Mouse (Mus musculus) hindbrain, postnatal 0 days (tissue): ENCODE results near the gene Ddr2. TPM values are rescaled to one million over a fixed set of nuclear protein-coding genes. Genes with fewer than 3 reads are reported as not detected.

Experiments
- ATAC-seq: fragments of 200-750 bp; cut with Nextera tagmentation; 2 replicates; pipeline ENCODE4 v1.8.0; 2017; ENCODE audit warnings: mild to moderate bottlenecking, moderate TSS enrichment, moderate library complexity
- DNase-seq: peaks from one replicate; pipeline ENCODE4 v3.0.0-alpha.2; 2015; ENCODE audit warnings: low spot score
- H3K27ac ChIP-seq: fragments of 300-500 bp; sonication (generic); 2 replicates; pipeline ENCODE4 v1.5.1; 2014; ENCODE audit warnings: mild to moderate bottlenecking
- H3K27me3 ChIP-seq: fragments of 300-500 bp; sonication (generic); 2 replicates; pipeline ENCODE4 v1.6.1; 2014; ENCODE audit warnings: low read length, mixed read lengths; ENCODE audit not compliant: insufficient read depth
- H3K36me3 ChIP-seq: fragments of 300-500 bp; sonication (generic); 2 replicates; pipeline ENCODE4 v1.6.1; 2014; ENCODE audit warnings: low read length, mixed read lengths; ENCODE audit not compliant: insufficient read depth
- H3K4me1 ChIP-seq: fragments of 300-500 bp; sonication (generic); 2 replicates; pipeline ENCODE4 v1.6.1; 2014; ENCODE audit warnings: antibody characterized with exemption, low read length, mixed read lengths; ENCODE audit not compliant: insufficient read depth
- H3K4me2 ChIP-seq: fragments of 300-500 bp; sonication (generic); 2 replicates; pipeline ENCODE4 v1.6.1; 2014; ENCODE audit warnings: low read depth, mild to moderate bottlenecking, low read length, moderate library complexity, mixed read lengths
- H3K4me3 ChIP-seq: fragments of 300-500 bp; sonication (generic); 2 replicates; pipeline ENCODE4 v1.5.1; 2014; ENCODE audit warnings: low read length
- H3K9ac ChIP-seq: fragments of 300-500 bp; sonication (generic); replicated peaks from 2 replicates; pipeline ENCODE4 v1.6.1; 2014; ENCODE audit warnings: mild to moderate bottlenecking, low read length, moderate library complexity, mixed read lengths
- H3K9me3 ChIP-seq: fragments of 300-500 bp; sonication (generic); 2 replicates; pipeline ENCODE4 v1.6.1; 2016; ENCODE audit warnings: low read length, mixed read lengths
- CTCF ChIP-seq: IDR thresholded peaks from 2 replicates; pipeline ENCODE4 v1.5.1; 2016; ENCODE audit warnings: antibody characterized with exemption, control low read depth, low read depth
- WGBS: fragments of 180-500 bp; shearing (Covaris S2); extraction: QIAGEN DNeasy Blood & Tissue Kit; methylation state at CpG from one replicate; pipeline ENCODE4 v1.1.7; 2014; 5-methylcytosine and 5-hydroxymethylcytosine counted together
- polyA plus RNA-seq: library from polyadenylated mRNA; unstranded; fragments of >200 nt; fragmentation: Nextera tagmentation; extraction: Ambion mirVana; gene quantifications from 2 replicates; pipeline ENCODE4 v1.2.1, GENCODE M21; 2015
- total RNA-seq: library from RNA; depleted of rRNA; stranded (reverse); fragments of >200 nt; gene quantifications from 2 replicates; pipeline ENCODE4 v1.2.3, GENCODE M21; 2014

Gene Ddr2
- total and polyA plus RNA-seq, 2 experiments from 2014 or later, result 8.5 to 9.6 TPM

DNA sequence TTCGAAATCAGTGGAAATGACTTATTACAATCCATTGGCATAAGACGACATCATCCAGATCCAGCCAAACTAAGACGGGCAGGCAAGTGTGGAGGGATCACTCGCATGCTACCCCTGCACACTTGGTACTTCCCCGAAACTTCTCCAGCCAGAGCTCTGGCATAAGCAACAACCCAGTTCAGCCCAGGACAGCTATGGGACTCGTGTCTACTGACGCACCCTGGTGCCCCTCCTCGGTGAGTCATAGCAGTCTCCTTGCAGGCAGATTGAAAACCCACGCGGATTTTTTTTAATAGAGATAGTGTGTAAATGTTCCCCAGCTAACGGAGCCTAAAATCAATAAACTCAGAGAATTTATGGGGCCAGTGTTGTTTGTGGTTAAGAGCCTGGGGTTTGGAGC lies 52.5 kb downstream of the Ddr2 start:
- no peak overlapping the region for H3K27ac ChIP-seq
- no peaks in the 10 kb centered on the region for H3K4me1 ChIP-seq
- no peak for TF ChIP-seq CTCF
- H3K9me3 ChIP-seq, result no peaks in the 10 kb centered on the region
- H3K36me3 ChIP-seq, result no peaks in the 10 kb centered on the region
- H3K9ac ChIP-seq, result no peak overlapping the region
- DNase-seq (no peak), ATAC-seq (no peak)
- H3K4me3 ChIP-seq, result no peak overlapping the region
- no peaks in the 10 kb centered on the region for H3K27me3 ChIP-seq
- H3K4me2 ChIP-seq, result no peak overlapping the region
- 90% methylated on average over 11 of the region's 11 CpGs for WGBS

- 90% methylated on average over 7 of the region's 7 CpGs for WGBS
- TF ChIP-seq CTCF, result no peak
Observed at GRCm38 (mm10) chr1:170057607-170058006, 53.0 kb downstream of the Ddr2 start.

GRCm38 (mm10) chr1:170056921-170057320 lies 53.6 kb downstream of the Ddr2 start:
- no peaks in the 10 kb centered on the region for H3K4me1 ChIP-seq
- H3K4me3 ChIP-seq, result no peak overlapping the region
- TF ChIP-seq CTCF, result no peak
- H3K4me2 ChIP-seq, result no peak overlapping the region
- no peak for ATAC-seq
- no peak overlapping the region for H3K9ac ChIP-seq
- 79% methylated on average over 3 of the region's 3 CpGs for WGBS
- no peaks in the 10 kb centered on the region for H3K9me3 ChIP-seq
- H3K27me3 ChIP-seq, result no peaks in the 10 kb centered on the region
- H3K27ac ChIP-seq, result no peak overlapping the region
- no peak for DNase-seq
- H3K36me3 ChIP-seq, result no peaks in the 10 kb centered on the region

More at GRCm38 (mm10) chr1:170057607-170058006, 53.0 kb downstream of the Ddr2 start:
- Histone ChIP-seq H3K27ac (no peak overlapping the region), H3K27me3 (no peaks in the 10 kb centered on the region), H3K4me2 (no peak overlapping the region), H3K4me1 (no peaks in the 10 kb centered on the region), H3K36me3 (no peaks in the 10 kb centered on the region), H3K9me3 (no peaks in the 10 kb centered on the region), H3K4me3 (no peak overlapping the region), H3K9ac (no peak overlapping the region)
- DNase-seq (no peak), ATAC-seq (no peak)

GRCm38 (mm10) chr1:170056214-170056613 lies 54.3 kb downstream of the Ddr2 start:
- H3K4me2 ChIP-seq, result no peak overlapping the region
- no peak overlapping the region for H3K9ac ChIP-seq
- TF ChIP-seq CTCF, result no peak
- DNase-seq (peak; percentile 7), ATAC-seq (0 out of 2 replicates have a peak, but pooled peaks have one; percentile 43)
- H3K9me3 ChIP-seq, result no peaks in the 10 kb centered on the region
- no peaks in the 10 kb centered on the region for H3K36me3 ChIP-seq
- H3K27me3 ChIP-seq, result no peaks in the 10 kb centered on the region
- no peaks in the 10 kb centered on the region for H3K4me1 ChIP-seq
- 40% methylated on average over 6 of the region's 6 CpGs for WGBS
- no peak overlapping the region for H3K4me3 ChIP-seq
- no peak overlapping the region for H3K27ac ChIP-seq

DNA sequence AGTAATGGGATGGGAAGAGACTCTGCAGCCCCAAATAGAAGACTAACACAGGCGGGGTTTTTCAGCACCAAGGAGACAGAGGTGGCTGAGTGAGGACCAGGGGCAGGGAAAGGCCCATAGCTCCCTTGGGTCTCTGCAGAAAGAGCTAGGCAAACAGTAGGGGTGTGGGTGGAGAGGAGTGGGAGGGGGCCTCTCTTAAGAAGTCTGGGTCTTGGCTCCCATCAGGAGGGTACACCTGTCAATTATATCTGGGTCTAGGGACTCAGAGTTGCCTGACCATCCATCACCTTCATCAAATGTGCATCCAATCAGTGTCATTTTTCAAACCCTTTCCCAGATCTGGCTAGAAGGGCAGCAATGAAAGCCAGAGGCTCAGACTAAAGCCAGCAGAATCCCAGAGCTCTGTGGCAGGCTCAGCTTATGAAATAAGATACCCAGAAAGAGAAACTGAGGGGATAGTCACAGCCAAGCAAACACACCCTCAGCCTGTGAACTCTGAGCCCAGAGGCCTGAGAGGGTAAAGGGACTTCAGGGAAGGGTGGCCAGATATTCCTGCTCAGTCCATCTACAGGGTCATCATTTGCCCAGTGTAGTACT lies 58.0 kb downstream of the Ddr2 start:
- no peak for TF ChIP-seq CTCF
- ATAC-seq, result no peak

GRCm38 (mm10) chr1:170051631-170052177 lies 58.9 kb downstream of the Ddr2 start:
- Histone ChIP-seq H3K27ac (no peak overlapping the region), H3K4me3 (no peak overlapping the region), H3K4me1 (no peaks in the 10 kb centered on the region), H3K27me3 (no peaks in the 10 kb centered on the region), H3K36me3 (no peaks in the 10 kb centered on the region), H3K4me2 (no peak overlapping the region), H3K9ac (no peak overlapping the region), H3K9me3 (no peaks in the 10 kb centered on the region)
- ATAC-seq (no peak), DNase-seq (peak; percentile 28)
- no peak for TF ChIP-seq CTCF
- WGBS, result 38% methylated on average over 5 of the region's 5 CpGs

More for the DNA sequence above, 58.0 kb downstream of the Ddr2 start:
- H3K27me3 ChIP-seq, result no peaks in the 10 kb centered on the region
- 95% methylated on average over 1 of the region's 1 CpGs for WGBS
- no peak overlapping the region for H3K9ac ChIP-seq
- no peak overlapping the region for H3K4me2 ChIP-seq
- DNase-seq, result no peak
- no peak overlapping the region for H3K4me3 ChIP-seq
- no peaks in the 10 kb centered on the region for H3K4me1 ChIP-seq
- no peak overlapping the region for H3K27ac ChIP-seq
- H3K9me3 ChIP-seq, result no peaks in the 10 kb centered on the region
- no peaks in the 10 kb centered on the region for H3K36me3 ChIP-seq

GRCm38 (mm10) chr1:170048434-170048833 lies 62.1 kb downstream of the Ddr2 start:
- H3K27ac ChIP-seq, result no peak overlapping the region
- ATAC-seq (no peak), DNase-seq (no peak)
- no peaks in the 10 kb centered on the region for H3K36me3 ChIP-seq
- H3K27me3 ChIP-seq, result no peaks in the 10 kb centered on the region
- no peak for TF ChIP-seq CTCF
- no peak overlapping the region for H3K4me2 ChIP-seq
- H3K9ac ChIP-seq, result no peak overlapping the region
- H3K9me3 ChIP-seq, result no peaks in the 10 kb centered on the region
- no peak overlapping the region for H3K4me3 ChIP-seq
- 82% methylated on average over 4 of the region's 4 CpGs for WGBS
- H3K4me1 ChIP-seq, result no peaks in the 10 kb centered on the region
